Mouse (Mus musculus): ENCODE results near the gene Olfr575.

The Olfr575 gene

DNA sequence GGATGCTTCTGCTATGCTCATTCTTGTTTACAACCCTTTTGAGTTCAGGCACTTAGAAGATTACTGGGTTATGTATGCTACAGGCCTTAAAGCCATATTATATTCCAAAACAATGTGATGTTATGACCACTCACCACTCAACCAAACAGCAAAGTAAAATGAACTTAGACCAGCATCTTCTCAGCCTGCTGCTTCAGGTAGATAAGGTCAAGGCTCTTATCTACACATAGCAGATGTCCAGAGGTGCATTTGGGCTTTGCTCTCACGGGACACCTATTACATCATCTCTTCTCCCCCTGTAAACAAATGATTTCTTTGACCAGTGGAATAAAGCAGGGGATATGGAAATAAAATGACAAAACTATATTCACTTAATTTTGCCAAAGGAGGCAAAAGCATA lies at the start of gene Olfr575:
Gene Olfr575 (minus strand): TSS at position 183 of the 400 bp plus-strand sequence.
- no peak for DNase-seq (ENCODE audit: low spot score in 2 of 2)

DNA sequence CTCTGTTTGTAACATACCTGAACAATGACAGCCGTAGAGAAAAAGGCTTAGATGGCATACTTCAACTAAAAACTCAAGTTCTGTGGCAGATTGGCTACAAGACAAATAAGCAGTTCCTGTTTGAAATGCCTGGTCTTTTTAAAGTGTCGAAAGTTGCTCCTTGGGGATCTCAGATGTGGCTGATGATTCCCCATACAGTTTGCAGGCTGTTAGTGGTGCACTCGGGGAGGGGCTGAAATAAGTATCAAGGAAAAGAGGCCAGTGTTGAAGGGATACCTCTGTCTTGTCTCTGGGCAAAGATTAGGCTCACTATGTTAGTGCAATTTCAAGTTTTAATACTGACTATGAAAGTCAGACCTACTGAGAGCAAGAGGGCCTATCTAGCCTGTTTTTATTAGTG lies 30.6 kb upstream of the Olfr575 start, which contains the start of gene Olfr578:
Gene Olfr578 (minus strand): TSS at position 101 of the 400 bp plus-strand sequence.
- DNase-seq (ENCODE audit: low spot score in 2 of 2): no peak

DNA sequence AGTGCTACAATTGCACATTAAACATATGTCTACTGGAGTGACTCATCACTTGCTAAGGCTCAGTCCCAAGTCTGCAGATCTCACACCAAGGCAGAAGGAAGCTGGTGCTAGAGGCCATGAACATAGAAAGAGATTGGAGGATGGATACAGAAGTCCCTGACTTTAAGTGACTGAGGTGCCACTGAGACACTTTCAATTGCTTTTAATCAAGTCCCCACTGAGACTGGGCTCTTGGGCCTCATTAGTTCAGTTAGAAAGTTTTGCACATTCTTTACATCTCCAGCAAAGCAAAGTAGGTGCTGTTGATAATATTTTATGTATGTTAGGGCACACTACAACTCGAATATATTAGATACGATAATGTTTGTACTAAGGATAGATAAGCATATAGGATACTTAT lies 17.3 kb upstream of the Olfr575 start, which contains the start of gene Olfr577:
Gene Olfr577 (minus strand): TSS at position 101 of the 400 bp plus-strand sequence.
- DNase-seq (ENCODE audit: low spot score in 2 of 2): no peak

DNA sequence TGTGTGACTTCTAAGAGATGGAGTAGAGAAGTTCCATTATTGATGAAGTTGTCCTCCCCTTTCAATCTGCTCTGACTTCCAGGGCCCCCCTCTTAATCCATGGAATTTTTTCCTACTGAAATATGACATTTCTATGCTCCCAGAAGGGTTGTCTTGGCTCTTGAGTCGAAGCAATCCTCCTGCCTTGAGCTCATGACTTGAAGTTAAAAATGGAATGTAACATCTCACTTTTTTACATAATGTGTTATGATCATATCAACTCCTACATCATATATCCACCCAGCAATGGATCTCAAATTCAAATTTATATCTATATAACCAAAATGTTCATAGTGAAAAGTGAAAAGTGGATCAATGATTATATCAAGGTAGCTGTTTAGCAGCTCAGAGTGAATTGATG lies 15.8 kb upstream of the Olfr575 start:
- no peak for DNase-seq (ENCODE audit: low spot score in 2 of 2)

DNA sequence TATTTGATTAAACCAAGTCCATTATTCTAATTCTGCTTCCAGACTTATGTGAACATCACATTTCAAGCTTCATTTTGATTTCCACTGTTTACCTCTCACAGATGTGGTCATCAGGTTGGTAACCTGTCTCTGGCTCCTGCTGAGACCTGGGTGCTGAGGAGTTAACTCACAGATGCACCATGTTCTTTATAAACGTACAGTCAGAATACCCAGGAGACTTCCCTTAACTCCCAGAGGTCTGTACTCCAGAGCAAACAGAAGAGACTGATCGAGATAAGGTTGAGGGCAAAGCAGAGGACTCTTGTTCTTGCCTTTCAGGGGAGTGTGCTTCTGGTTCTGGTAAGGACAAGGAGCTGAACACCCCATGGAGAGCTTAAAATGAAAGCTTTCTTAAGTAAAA lies 3.8 kb upstream of the Olfr575 start, which contains the start of gene Olfr576:
Gene Olfr576 (plus strand): TSS at position 301 of the 400 bp plus-strand sequence.
- no peak for DNase-seq (ENCODE audit: low spot score in 2 of 2)

DNA sequence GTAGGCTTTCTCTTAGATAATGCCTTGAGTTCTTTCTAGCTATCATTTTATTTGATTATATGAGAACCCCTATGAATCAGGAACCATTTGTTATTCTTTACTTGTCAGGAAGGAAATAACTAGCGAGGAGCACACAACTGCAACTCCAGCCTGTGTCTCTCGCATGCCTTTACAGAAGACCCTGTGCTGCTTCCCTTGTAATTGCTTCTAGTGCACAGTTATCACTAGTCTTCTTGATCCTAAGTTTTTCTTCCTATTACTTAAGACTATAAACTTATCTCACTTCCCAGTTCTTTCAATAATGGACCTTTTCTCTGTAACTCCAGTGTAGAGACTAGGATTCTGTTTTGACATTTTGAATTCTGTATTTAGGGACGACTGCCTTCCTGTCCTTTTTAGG lies 438 bp downstream of the Olfr575 start:
- no peak for DNase-seq (ENCODE audit: low spot score in 2 of 2)

DNA sequence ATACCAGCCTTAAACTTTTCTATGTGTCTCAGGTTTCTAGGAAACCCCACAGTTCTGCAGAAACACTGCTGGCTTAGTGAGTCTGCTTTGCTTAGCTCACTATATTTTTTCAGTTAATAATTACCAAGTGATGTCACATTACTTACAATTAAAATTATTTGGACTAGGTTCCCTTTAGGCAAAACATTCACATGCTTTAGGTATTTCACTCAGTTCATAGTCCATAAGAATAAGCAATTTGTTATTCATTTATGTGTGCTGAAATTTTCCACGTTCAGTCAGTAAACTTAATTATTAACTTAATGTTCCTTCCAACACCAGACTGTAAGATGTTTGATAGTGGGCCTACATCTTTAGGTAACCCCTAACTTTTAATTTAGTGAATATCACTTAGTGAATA lies 7.8 kb downstream of the Olfr575 start:
- no peak for DNase-seq (ENCODE audit: low spot score in 2 of 2)

DNA sequence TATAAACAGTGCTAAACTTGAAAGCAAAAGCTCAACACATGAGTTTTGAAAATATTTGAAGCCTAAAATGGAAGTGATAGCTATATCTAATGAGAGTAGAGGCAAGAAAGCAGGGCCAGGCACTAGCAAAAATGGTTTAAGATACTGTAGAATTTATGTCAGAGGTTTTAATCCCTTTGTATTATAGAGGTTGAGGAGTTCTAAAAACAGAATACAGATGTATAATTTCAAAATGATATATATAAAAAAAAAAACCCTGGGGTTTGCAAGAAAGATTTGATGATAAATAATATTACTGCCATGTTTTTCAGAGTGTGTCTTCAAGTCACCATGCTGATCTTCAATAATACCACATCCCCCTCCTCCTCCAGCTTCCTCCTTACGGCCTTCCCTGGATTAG lies 10.4 kb downstream of the Olfr575 start, which contains the start of gene Olfr574:
Gene Olfr574 (plus strand): TSS at position 301 of the 400 bp plus-strand sequence.
- DNase-seq (ENCODE audit: low spot score in 2 of 2): no peak

DNA sequence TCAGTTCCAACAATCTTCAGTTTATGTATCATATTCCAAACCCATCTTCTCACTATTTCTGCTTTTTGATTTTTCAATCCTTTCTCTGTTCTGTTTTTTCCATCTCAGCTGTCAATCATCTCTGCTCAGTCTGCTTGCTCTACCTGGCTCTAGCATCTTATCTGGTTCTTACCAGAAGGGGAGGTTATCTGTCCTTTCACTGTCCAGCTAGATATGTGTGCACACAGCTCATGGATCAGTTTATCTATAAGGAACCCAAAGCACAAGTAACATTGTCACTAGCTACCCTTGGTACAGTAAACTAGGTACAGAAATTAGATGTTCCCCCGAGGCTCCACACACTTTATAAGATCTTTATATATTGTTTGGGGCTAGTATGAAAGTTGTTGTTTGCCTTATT lies 15.2 kb downstream of the Olfr575 start:
- no peak for DNase-seq (ENCODE audit: low spot score in 2 of 2)

DNA sequence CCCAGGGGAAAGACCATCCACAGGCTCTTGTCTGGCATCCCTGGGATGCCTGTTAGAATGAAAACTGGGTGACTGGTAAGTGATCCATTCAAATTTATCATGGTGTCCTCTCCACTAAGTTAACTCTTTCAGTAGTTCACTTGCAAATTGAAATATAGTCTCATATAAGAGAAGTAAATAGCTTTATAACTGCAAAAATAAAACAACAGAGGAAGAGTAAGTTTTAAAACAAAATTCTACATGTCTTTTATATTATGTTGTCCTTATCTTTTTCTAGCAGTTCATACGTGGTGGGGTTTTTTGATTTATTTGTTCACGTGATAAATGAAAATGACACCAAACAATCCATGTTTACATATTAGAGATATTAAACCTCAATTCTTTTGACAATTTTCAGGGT lies 16.1 kb downstream of the Olfr575 start, which contains the start of gene Olfr573-ps1:
Gene Olfr573-ps1 (minus strand): TSS at position 101 of the 400 bp plus-strand sequence.
- no peak for DNase-seq (ENCODE audit: low spot score in 2 of 2)

DNA sequence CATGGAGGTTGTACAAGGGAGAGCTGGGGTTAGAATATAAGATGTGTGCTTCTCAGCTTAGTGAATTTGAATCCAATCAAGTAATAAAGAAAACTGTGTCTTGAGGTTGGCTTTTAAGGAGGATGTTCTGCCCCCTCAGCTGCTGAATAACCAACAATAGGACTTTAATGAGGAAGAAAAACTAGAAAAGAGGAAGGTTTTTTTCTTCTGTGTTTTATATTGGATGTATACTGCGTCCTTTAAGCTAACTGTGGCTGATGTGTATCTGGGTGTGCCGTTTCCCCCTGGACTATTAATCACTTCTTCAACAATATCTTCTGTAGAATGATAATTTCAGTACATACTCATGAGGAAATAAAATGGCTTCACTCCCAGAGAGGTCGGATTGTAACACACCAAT lies 31.5 kb downstream of the Olfr575 start:
- DNase-seq (ENCODE audit: low spot score in 2 of 2): no peak

DNA sequence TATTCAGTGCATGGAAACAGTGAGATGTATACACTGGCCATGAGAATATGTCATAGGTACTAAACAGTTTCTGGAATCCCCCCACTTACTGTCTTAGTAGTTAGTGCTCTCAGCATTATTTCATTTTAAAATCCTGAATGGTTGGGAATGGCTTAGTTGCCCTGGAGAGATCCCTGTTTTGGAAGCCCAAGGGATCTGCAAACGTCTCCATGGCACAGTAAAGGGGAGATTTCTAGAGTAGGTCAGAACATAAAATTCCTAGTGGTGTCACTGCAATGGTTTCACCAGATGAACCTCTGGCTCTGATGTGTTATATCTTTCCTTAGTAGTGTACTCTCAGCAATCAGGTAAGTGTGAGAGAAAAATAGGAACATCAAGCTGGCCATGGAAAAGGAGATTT lies 34.5 kb downstream of the Olfr575 start, which contains the start of gene Olfr572:
Gene Olfr572 (plus strand): TSS at position 301 of the 400 bp plus-strand sequence.
- DNase-seq (ENCODE audit: low spot score in 2 of 2): no peak

DNA sequence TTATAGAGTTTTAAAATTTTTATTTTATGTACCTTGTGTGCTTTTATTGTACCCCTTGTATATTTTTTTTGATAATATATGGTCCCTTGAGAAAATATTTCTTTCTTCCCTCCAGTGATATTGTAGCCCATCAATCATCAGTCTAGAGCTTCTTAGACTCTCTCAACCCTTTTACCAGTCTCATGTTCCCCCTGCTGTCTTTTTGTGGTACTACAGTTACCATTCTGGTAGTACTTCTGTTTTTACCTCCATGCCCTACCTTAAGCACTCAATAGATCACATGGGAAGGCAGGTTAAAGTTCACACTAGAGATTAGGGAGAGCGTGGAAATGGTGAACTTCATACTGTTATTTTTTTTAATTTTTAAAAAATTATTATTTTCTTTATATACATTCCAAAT lies 38.9 kb downstream of the Olfr575 start:
- no peak for DNase-seq (ENCODE audit: low spot score in 2 of 2)

DNA sequence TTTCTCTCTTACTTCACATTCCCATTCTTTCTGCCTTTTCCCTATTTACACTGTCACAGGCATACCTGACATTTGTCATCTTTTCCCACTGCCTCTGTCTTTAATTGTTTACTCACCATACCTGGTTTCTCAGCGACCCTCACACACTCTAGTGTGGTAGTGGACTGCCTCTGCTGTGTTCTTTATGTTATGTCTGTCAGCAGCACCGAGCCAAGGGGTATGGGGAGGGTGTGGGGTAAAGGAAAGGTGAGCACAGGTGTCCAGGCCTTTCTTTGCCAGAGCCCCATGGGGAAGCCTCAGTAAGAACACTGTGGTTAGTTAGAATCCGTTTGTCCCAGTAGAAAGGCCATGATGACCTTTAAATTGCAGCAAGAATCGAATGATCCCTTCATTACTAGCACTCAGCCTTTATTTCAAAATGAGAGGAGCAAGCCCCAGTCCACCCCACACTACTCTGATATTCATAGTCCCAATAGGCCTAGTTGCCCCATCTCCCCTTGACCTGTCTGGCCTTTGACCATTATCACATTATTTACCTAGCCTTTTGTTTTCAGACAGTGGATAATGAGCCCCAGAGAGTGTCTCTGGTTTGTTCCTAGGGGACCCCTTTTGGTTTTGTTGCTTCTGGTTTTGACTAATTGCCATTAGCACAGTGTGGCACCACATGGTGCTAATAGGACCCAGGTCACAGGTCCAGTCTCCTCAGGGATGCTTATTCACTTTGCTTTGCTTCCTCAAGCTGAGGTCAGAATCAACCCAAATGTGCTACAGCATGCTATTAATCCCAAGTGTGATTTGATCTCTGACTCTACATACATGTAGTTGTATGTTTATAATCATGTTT lies 41.3 kb downstream of the Olfr575 start, which contains the start of gene Olfr571:
Gene Olfr571 (minus strand): TSS at position 505 of the 844 bp plus-strand sequence.
- no peak for DNase-seq (ENCODE audit: low spot score in 2 of 2)

DNA sequence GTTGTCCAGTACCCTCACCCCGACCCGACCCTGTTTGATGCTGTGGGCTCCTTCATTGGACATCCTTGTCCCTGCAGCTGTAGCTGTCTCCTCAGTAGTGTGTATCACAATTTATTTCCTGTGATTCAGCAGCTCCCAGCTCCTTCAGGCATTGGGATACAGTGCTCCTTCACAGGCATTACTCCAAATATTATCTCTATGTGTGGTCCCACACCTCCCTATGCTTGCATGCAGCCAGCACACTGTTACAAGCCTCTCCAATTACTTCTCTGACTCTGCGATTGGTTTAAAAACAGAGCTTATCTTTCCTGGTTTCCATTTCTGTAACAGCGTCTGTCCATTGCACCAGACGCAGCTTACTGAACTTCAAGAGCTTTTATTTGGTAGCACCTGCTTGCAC lies 42.2 kb downstream of the Olfr575 start:
- no peak for DNase-seq (ENCODE audit: low spot score in 2 of 2)

DNA sequence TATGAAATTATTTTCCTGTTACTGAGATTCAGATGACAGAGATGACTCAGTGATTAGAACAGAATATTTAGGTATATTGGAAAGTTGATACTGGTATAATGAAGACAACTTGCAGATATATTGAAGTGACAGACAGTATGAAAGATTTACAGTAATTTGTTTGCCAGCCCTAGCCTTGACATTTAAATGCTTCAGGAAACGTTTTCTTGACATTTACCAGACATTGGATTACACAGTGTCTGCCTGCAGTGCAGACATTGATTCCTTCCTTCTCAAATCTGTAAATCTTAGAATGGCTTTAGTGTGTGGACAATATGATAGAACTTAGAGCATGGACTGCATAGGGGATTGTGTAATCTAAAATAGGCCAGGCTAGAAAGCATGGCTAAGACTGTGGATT lies 43.3 kb downstream of the Olfr575 start:
- no peak for DNase-seq (ENCODE audit: low spot score in 2 of 2)

Data from spleen, postnatal 10 days (tissue).